Mouse (Mus musculus) testis, postnatal 10 days (tissue): ENCODE data around the gene Agrp.
A peak's percentile ranks its signal among the peaks of the same experiment; 100 is the strongest.

ENCODE experiments used
- DNase-seq: peaks from one replicate; pipeline ENCODE4 v3.0.0; 2021; ENCODE audit warnings: low spot score

Agrp gene

DNA sequence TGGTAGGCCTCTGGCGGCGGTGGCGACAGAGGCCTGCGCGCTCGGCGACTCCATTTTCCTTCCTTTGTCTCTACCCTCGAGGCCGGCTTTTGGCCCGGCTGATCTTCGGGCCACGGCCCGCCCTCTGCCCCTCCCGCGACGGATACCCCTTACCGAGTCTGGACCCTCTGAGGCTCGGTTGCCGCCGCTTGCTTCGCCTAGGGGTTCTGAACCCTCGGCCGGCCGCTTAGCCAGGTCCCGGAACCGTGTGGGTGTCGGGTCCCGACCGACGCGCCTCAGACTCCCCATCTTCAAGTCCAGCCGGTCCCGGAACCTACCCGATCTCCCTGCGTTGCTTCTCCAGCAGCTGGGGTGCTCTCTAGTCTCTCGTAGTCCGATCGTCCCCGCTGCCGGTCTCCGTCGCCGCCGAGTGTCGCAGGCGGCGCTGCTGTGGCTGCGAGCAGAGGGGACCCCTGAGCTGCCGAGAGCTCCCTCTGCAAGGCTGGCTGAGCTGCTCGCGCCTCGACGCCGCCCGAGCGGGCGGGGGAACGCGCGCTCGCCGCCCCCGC is at the start of gene Agrp:
TSS of gene Agrp (minus strand) at position 431 of the 548 bp plus-strand sequence.
- peak; percentile 75 for DNase-seq

DNA sequence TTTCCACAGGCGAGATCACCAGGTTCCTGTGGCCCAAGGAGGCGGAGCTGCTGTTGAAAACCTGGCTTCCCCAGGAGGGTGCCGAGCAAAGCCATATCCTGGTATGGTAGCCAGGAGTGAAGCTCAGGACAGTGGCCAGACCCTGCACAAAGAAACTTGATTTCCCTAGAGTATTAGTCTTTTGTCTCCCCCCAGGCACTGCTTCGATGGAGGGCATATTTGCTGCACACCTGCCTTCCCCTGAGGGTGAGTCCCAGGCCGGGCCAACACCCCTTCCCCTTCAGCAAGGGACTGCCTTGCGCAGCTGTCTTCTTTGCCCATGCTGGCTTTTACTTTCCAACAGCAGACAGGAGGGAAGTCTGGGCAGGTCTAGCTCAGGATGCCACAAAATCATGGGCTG is 49.4 kb upstream of the Agrp start:
- no peak for DNase-seq

DNA sequence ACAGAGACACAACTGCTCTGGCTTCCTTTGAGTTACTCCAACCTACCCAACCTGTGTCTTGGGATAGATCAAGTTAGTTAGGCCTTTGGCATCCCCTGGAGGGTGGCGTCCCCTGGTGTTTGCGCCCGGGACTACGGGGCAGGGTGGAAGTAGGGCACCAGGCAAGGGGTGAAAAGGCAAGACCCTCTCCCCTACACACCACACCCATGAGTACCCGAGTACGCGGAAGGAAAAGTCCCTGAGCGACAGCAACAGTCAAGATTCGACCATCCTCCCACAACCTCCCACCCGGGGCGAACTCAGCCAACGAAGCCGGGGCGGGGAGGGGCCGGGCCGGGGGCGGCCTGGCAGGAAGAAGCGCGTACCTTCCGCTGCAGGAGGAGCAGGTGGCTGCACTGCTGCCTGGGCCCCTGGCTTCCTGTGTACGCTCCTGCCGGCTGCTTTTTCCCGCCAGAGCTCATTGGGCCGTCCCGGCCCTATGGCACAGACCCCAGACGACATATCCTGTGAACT is 48.7 kb upstream of the Agrp start, which contains the start of gene Carmil2:
TSS of gene Carmil2 (plus strand) at position 479 of the 513 bp plus-strand sequence.
- DNase-seq: peak; percentile 80

DNA sequence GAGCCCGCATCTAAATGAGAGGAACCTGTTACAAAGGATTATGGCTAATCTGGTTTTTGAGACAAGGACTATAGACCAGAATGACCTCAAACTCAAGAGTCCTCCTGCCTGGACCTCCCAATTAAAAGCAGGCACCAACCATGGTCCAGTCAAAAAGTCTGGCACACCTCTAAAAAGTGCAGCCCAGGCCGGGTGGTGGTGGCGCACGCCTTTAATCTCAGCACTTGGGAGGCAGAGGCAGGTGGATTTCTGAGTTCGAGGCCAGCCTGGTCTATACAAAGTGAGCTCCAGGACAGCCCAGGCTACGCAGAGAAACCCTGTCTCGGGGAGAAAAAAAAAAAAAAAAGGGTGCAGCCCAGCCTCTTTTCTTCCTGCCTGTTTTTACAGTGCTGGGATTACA is 48.1 kb upstream of the Agrp start:
- DNase-seq: no peak

DNA sequence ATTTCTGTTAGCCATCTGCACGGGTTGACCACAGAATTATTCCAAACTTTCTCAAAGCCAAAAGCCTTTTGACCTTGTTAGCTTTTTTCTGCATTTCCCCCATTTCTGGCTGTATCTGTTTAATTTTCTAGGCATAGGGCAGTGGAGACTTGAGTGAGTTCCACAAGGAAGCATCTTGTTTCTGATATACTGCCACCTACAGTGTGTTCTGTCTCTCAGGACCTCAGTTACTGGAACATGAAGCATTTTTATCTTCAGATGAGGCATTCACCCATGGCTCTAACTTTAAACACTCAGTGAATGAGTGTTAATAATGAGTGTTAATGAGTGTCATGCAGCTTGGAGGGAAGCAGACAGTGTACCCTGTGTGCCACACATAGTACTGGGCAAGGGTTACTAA is 40.7 kb upstream of the Agrp start:
- DNase-seq: no peak

DNA sequence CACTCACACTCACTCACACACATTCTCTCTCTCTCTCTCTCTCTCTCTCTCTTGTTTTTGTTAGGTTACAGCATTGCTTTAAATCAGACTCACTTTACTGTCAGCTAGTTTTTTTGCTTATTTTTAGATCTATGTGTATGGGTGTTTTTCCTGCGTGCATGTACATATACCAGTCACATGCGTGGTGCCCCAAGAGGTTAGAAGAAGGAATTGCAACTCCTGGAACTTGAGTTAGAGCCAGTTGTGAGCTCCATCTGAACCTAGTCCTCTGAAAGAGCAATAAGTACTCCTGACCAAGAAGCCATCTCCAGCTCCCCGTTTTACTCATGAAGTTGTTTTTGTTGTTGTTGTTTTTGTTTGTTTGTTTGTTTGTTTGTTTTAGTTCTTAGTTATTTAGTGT is 24.0 kb upstream of the Agrp start:
- DNase-seq: no peak

DNA sequence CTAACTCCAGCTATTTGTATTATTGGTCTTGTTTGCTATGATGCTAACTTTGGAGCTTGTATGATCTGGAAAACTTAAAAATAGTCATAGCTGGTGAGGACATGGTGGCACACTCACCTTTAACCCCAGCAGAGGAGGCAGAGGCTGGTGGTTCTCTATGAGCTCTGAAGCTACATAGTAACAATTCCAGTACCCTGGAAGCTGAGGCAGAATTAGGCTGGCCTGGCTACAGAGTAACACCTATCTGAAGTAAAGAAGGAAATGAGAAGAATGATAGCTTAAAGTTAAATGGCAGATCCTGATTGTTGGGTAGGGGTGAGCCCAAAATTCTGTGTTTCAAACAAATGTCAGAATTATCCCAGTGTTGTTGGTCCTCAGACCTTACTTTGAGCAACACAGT is 20.4 kb upstream of the Agrp start:
- no peak for DNase-seq

- DNase-seq: no peak
These were observed 11.7 kb upstream of the Agrp start for GRCm38 (mm10) chr8:105648929-105649328.

DNA sequence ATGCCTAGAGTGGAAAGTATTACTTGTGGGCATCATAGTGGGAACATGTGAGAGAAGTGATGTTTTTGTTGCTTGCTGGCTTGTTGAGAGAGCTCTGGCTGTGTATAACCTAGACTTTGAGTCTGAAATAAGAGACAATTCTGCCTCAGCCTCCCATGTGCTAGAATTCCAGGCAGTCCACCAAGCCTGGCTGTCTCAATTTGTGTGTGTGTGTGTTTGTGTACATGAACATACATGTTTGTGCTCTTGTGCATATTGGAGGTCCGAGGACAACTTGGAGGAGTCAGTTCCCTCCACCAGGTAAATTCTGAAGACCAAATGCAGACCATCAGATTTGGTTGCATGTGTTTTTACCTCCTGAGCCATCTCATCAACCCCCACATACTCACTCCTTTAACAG is 8.0 kb upstream of the Agrp start:
- no peak for DNase-seq

- no peak for DNase-seq
These were observed 3.3 kb upstream of the Agrp start for GRCm38 (mm10) chr8:105640511-105640910.

- no peak for DNase-seq
These were observed 2.6 kb upstream of the Agrp start for GRCm38 (mm10) chr8:105639835-105640234.

GRCm38 (mm10) chr8:105638510-105638909 is 1.3 kb upstream of the Agrp start:
- DNase-seq: no peak

- DNase-seq: no peak
These were observed 428 bp upstream of the Agrp start for GRCm38 (mm10) chr8:105637601-105638041.

- peak; percentile 95 for DNase-seq
These were observed 903 bp downstream of the Agrp start, which contains the start of gene Ctcf for GRCm38 (mm10) chr8:105636018-105636962. Gene Ctcf, plus strand, starts transcription at chr8:105636568.

DNA sequence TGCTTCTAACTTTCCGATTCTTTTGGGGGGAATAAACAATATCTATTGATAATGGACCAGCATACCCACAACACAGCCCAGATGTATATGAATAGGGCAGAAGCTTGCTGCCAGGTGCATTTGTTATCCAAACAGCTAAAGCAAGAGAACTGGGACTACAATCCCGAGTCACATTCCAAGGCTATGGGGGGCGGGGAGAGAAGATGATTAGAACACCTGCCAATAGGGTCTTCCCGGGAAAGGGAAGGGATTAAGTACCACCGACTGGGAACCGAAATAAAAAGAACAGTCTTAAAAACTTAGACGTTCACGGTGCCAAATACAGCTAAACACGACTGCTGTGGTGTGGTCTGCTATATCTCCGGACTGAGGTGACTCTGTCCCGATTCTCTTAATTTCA is 1.7 kb downstream of the Agrp start:
- peak; percentile 53 for DNase-seq

GRCm38 (mm10) chr8:105634771-105635458 is 2.3 kb downstream of the Agrp start:
- DNase-seq: no peak

- no peak for DNase-seq
These were observed 7.9 kb downstream of the Agrp start for GRCm38 (mm10) chr8:105629337-105629736.

DNA sequence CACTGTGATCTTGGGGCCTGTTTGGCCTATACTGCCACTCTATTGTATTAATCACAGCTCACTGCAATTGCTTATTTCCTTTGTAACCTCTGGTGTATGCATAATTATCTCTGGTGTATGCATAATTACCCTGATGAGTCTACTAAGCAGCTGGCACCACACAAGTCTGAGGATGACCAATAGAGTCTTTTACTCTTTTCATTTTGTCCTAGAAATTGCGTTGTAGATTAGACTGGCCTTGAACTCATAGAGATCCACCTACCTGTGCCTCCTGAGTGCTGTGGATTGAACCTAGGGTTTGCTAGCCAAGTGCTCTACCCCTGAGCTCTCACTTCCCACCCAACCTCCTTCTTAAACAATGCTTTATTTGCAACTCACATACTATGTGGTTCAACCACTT is 11.1 kb downstream of the Agrp start:
- DNase-seq: no peak

DNA sequence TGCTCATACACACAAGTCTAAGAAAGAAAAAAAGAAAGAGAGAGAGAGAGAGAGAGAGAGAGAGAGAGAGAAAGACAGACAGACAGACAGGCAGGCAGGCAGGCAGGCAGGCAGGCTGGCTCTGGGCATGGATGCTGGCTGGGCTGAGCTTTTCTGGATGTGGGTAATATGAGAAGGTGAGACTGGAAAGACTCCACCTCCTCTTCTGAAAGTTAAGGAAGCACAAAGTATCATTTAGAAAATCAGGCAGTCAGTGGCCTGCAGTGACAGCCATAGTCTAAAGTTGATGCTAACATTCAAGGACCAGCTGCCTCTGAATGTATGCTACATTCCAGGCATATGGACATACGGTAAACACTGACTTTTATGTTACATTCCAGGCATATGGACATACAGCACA is 12.4 kb downstream of the Agrp start:
- no peak for DNase-seq

GRCm38 (mm10) chr8:105624401-105624800 is 12.8 kb downstream of the Agrp start:
- no peak for DNase-seq

- DNase-seq: no peak
These were observed 13.4 kb downstream of the Agrp start for GRCm38 (mm10) chr8:105623679-105624245.

DNA sequence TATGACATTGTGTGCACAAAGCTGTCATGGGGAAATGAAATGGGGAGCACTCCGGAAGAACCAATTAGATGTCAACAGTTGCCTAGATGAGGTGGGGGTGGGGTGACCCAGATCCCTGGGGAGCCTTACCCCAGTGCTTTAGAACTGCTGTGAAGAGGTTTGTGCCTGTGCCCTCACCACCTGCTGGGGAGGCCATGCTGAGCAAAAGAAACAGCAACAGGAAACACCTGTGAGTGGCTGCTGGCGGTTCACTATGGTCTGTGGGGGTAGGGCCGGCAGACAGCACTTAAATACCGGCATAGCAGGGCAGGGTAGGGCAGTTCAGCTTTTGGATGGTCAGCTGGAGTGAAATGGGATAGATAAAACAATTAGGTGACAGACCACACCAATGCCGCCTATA is 14.1 kb downstream of the Agrp start:
- DNase-seq: no peak
